ENCODE assay signal across 10 mouse cellular contexts in genomic region chr7:141428701-141429100, GRCm38 (mm10). TPM values are rescaled to one million over a fixed set of nuclear protein-coding genes. Genes with fewer than 3 reads are reported as not detected.
DNase-seq lines count a peak whose midpoint lies in the region; ATAC-seq and TF ChIP-seq lines count a peak whose summit lies in the region.
"Had no signal": no experiment of that assay in that cellular context is flagged by ENCODE, and none has a peak within 500 bp of the region (broad histone marks: within the 10 kb centered on the region; RNA-seq: fewer than 3 reads in every experiment).

No protein-coding gene starts in this region.

- 46% methylated on average over 5 of the region's 5 CpGs for WGBS in heart, embryonic 16.5 days
- 50% methylated on average over 5 of the region's 5 CpGs for WGBS in embryonic facial prominence, embryonic 15.5 days
- WGBS in hindbrain, embryonic 13.5 days: 56% methylated on average over 5 of the region's 5 CpGs
- 49% methylated on average over 5 of the region's 5 CpGs for WGBS in midbrain, postnatal 0 days

- no peaks in the 10 kb centered on the region for H3K9me3 ChIP-seq in heart, embryonic 16.5 days (replicated peaks; ENCODE audit: control insufficient read depth, low read length)
- H3K9me3 ChIP-seq in embryonic facial prominence, embryonic 15.5 days (replicated peaks): no peaks in the 10 kb centered on the region
- H3K9me3 ChIP-seq in hindbrain, embryonic 13.5 days: no peaks in the 10 kb centered on the region
- no peaks in the 10 kb centered on the region for H3K9me3 ChIP-seq in midbrain, postnatal 0 days (ENCODE audit: low read length)
- H3K9me3 ChIP-seq: G1E had no signal

- no peaks in the 10 kb centered on the region for H3K27me3 ChIP-seq in heart, embryonic 16.5 days (ENCODE audit: control insufficient read depth, insufficient read depth, low read length)
- H3K27me3 ChIP-seq in embryonic facial prominence, embryonic 15.5 days: no peaks in the 10 kb centered on the region
- H3K27me3 ChIP-seq in hindbrain, embryonic 13.5 days: no peaks in the 10 kb centered on the region
- no peaks in the 10 kb centered on the region for H3K27me3 ChIP-seq in midbrain, postnatal 0 days (ENCODE audit: insufficient read depth, low read length)

- no peak overlapping the region for H3K4me3 ChIP-seq in heart, embryonic 16.5 days (ENCODE audit: low read length)
- H3K4me3 ChIP-seq in embryonic facial prominence, embryonic 15.5 days (replicated peaks): peak overlapping the region; percentile 19; the same call in 1 of the 2 replicates
- H3K4me3 ChIP-seq in hindbrain, embryonic 13.5 days: peak overlapping the region; percentile 51
- H3K4me3 ChIP-seq in midbrain, postnatal 0 days (ENCODE audit: low read depth, low read length): peak overlapping the region; percentile 57

- no peak overlapping the region for H3K9ac ChIP-seq in heart, embryonic 16.5 days (ENCODE audit: low read length)
- H3K9ac ChIP-seq in embryonic facial prominence, embryonic 15.5 days: no peak overlapping the region
- H3K9ac ChIP-seq in hindbrain, embryonic 13.5 days: peak overlapping the region; percentile 87
- peak overlapping the region; percentile 82 for H3K9ac ChIP-seq in midbrain, postnatal 0 days (replicated peaks; ENCODE audit: low read length, poor library complexity, severe bottlenecking)
- H3K9ac ChIP-seq: lung, embryonic 14.5 days had no signal

- H3K36me3 ChIP-seq in heart, embryonic 16.5 days (ENCODE audit: control insufficient read depth, insufficient read depth): peaks cover 11% of the 10 kb centered on the region
- H3K36me3 ChIP-seq in embryonic facial prominence, embryonic 15.5 days: peaks cover 34% of the 10 kb centered on the region
- peaks cover 53% of the 10 kb centered on the region for H3K36me3 ChIP-seq in hindbrain, embryonic 13.5 days
- H3K36me3 ChIP-seq in midbrain, postnatal 0 days (ENCODE audit: insufficient read depth, low read length): peaks cover 42% of the 10 kb centered on the region

- no peak for DNase-seq in heart, postnatal 4 days
- DNase-seq in midbrain, postnatal 0 days (ENCODE audit: low spot score): peak; percentile 15
- no peak for DNase-seq in spleen, postnatal 10 days (ENCODE audit: low spot score in 2 of 2)
- DNase-seq in left cerebral cortex, postnatal 10 days (ENCODE audit: extremely low spot score in 1 of 2, low spot score in 2 of 2): no peak

- H3K27ac ChIP-seq in heart, embryonic 16.5 days (ENCODE audit: low read length): no peak overlapping the region
- no peak overlapping the region for H3K27ac ChIP-seq in embryonic facial prominence, embryonic 15.5 days (replicated peaks)
- peak overlapping the region; percentile 85 for H3K27ac ChIP-seq in hindbrain, embryonic 13.5 days
- peak overlapping the region; percentile 81 for H3K27ac ChIP-seq in midbrain, postnatal 0 days (ENCODE audit: low read depth, low read length)

- intact Hi-C loops in left cerebral cortex, postnatal 10 days (cut with DNase I): no loop called here

- H3K4me1 ChIP-seq in heart, embryonic 16.5 days (ENCODE audit: control insufficient read depth, insufficient read depth, low read length): peaks cover 14% of the 10 kb centered on the region; the same call in 1 of the 2 replicates
- peaks cover 20% of the 10 kb centered on the region for H3K4me1 ChIP-seq in embryonic facial prominence, embryonic 15.5 days
- peaks cover 43% of the 10 kb centered on the region for H3K4me1 ChIP-seq in hindbrain, embryonic 13.5 days (replicated peaks)
- H3K4me1 ChIP-seq in midbrain, postnatal 0 days (ENCODE audit: insufficient read depth, low read length): peaks cover 14% of the 10 kb centered on the region

- no peak for ATAC-seq in heart, embryonic 16.5 days (replicated peaks; ENCODE audit: extremely low read depth, insufficient read depth, low FRiP score)
- no peak for ATAC-seq in embryonic facial prominence, embryonic 15.5 days (ENCODE audit: insufficient number of reproducible peaks, low FRiP score, low TSS enrichment, low read depth)
- no peak for ATAC-seq in hindbrain, embryonic 13.5 days (ENCODE audit: low FRiP score)
- no peak for ATAC-seq in midbrain, postnatal 0 days (ENCODE audit: low FRiP score)

- H3K4me2 ChIP-seq in heart, embryonic 16.5 days (ENCODE audit: low read depth, low read length): peak overlapping the region; percentile 34; the same call in 1 of the 2 replicates
- peak overlapping the region; percentile 40; the same call in 1 of the 2 replicates for H3K4me2 ChIP-seq in embryonic facial prominence, embryonic 15.5 days (replicated peaks)
- peak overlapping the region; percentile 75 for H3K4me2 ChIP-seq in hindbrain, embryonic 13.5 days
- H3K4me2 ChIP-seq in midbrain, postnatal 0 days (ENCODE audit: low read depth, low read length, poor library complexity, severe bottlenecking): peak overlapping the region; percentile 85

- no peak for TF ChIP-seq CTCF in midbrain, postnatal 0 days (IDR thresholded peaks at IDR 0.05)

RNA-seq across cellular contexts. Expression of gene Cend1, which starts 0.6 kb away (rescaled TPM):
- polyA plus RNA-seq in heart, embryonic 16.5 days (2015; fragmentation: Nextera tagmentation; extraction: Ambion mirVana): 5.2 and 5.9 TPM in 2 replicates
- 1 to 10 TPM; 1.5 to 1.6 TPM for total RNA-seq in heart, postnatal 4 days (2021)
- polyA plus RNA-seq in embryonic facial prominence, embryonic 15.5 days (2015; fragmentation: Nextera tagmentation; extraction: Ambion mirVana): 3.1 and 5.3 TPM in 2 replicates
- 68.3 and 73.4 TPM in 2 replicates for polyA plus RNA-seq in hindbrain, embryonic 13.5 days (2015; fragmentation: Nextera tagmentation; extraction: Ambion mirVana)
- total RNA-seq in midbrain, postnatal 0 days (2014; rRNA removed): 167 and 195 TPM in 2 replicates
- polyA plus RNA-seq in midbrain, postnatal 0 days (2015; fragmentation: Nextera tagmentation; extraction: Ambion mirVana): 194 and 233 TPM in 2 replicates
- 100 to 1,000 TPM; 267 to 296 TPM for total RNA-seq in left cerebral cortex, postnatal 10 days (2021)
- total RNA-seq: G1E; granulocyte monocyte progenitor cell, adult 5-6 weeks had no signal
- polyA plus RNA-seq: G1E; lung, embryonic 14.5 days had no signal

RNA-seq across cellular contexts. Expression of gene Slc25a22, which starts 9.0 kb away (rescaled TPM):
- 17.8 and 19.7 TPM in 2 replicates for polyA plus RNA-seq in heart, embryonic 16.5 days (2015; fragmentation: Nextera tagmentation; extraction: Ambion mirVana)
- 10 to 100 TPM; 30.5 to 32.3 TPM for total RNA-seq in heart, postnatal 4 days (2021)
- polyA plus RNA-seq in embryonic facial prominence, embryonic 15.5 days (2015; fragmentation: Nextera tagmentation; extraction: Ambion mirVana): 29.3 and 30.9 TPM in 2 replicates
- 71.3 and 76.3 TPM in 2 replicates for polyA plus RNA-seq in hindbrain, embryonic 13.5 days (2015; fragmentation: Nextera tagmentation; extraction: Ambion mirVana)
- total RNA-seq in midbrain, postnatal 0 days (2014; rRNA removed): 148 and 152 TPM in 2 replicates
- polyA plus RNA-seq in midbrain, postnatal 0 days (2015; fragmentation: Nextera tagmentation; extraction: Ambion mirVana): 118 and 121 TPM in 2 replicates
- 100 to 1,000 TPM; 286 to 306 TPM for total RNA-seq in left cerebral cortex, postnatal 10 days (2021)

RNA-seq across cellular contexts. Expression of gene Gatd1, which starts 14.8 kb away (rescaled TPM):
- polyA plus RNA-seq in heart, embryonic 16.5 days (2015; fragmentation: Nextera tagmentation; extraction: Ambion mirVana): 26.6 and 28.0 TPM in 2 replicates
- total RNA-seq in heart, postnatal 4 days (2021): 10 to 100 TPM; 12.5 to 12.9 TPM
- polyA plus RNA-seq in embryonic facial prominence, embryonic 15.5 days (2015; fragmentation: Nextera tagmentation; extraction: Ambion mirVana): 63.8 and 67.6 TPM in 2 replicates
- polyA plus RNA-seq in hindbrain, embryonic 13.5 days (2015; fragmentation: Nextera tagmentation; extraction: Ambion mirVana): 57.4 and 58.5 TPM in 2 replicates
- 72.0 and 72.9 TPM in 2 replicates for total RNA-seq in midbrain, postnatal 0 days (2014; rRNA removed)
- polyA plus RNA-seq in midbrain, postnatal 0 days (2015; fragmentation: Nextera tagmentation; extraction: Ambion mirVana): 47.7 and 48.9 TPM in 2 replicates
- total RNA-seq in left cerebral cortex, postnatal 10 days (2021): 10 to 100 TPM; 38.2 to 39.5 TPM

RNA-seq across cellular contexts. Expression of gene Pidd1, which starts 15.1 kb away (rescaled TPM):
- 9.0 and 9.7 TPM in 2 replicates for polyA plus RNA-seq in heart, embryonic 16.5 days (2015; fragmentation: Nextera tagmentation; extraction: Ambion mirVana)
- 1 to 10 TPM; 5.9 to 6.4 TPM for total RNA-seq in heart, postnatal 4 days (2021)
- 13.5 and 14.7 TPM in 2 replicates for polyA plus RNA-seq in embryonic facial prominence, embryonic 15.5 days (2015; fragmentation: Nextera tagmentation; extraction: Ambion mirVana)
- polyA plus RNA-seq in hindbrain, embryonic 13.5 days (2015; fragmentation: Nextera tagmentation; extraction: Ambion mirVana): 4.9 and 5.7 TPM in 2 replicates
- total RNA-seq in midbrain, postnatal 0 days (2014; rRNA removed): 1.4 and 1.6 TPM in 2 replicates
- 1.1 and 1.3 TPM in 2 replicates for polyA plus RNA-seq in midbrain, postnatal 0 days (2015; fragmentation: Nextera tagmentation; extraction: Ambion mirVana)
- 1 to 10 TPM; 1.8 to 2.0 TPM for total RNA-seq in left cerebral cortex, postnatal 10 days (2021)

RNA-seq across cellular contexts. Expression of gene Rplp2, which starts 18.5 kb away (rescaled TPM):
- 704 and 720 TPM in 2 replicates for polyA plus RNA-seq in heart, embryonic 16.5 days (2015; fragmentation: Nextera tagmentation; extraction: Ambion mirVana)
- total RNA-seq in heart, postnatal 4 days (2021): 1,000 to 10,000 TPM; 1,146 to 1,184 TPM
- polyA plus RNA-seq in embryonic facial prominence, embryonic 15.5 days (2015; fragmentation: Nextera tagmentation; extraction: Ambion mirVana): 1,341 and 1,344 TPM in 2 replicates
- 771 and 809 TPM in 2 replicates for polyA plus RNA-seq in hindbrain, embryonic 13.5 days (2015; fragmentation: Nextera tagmentation; extraction: Ambion mirVana)
- 180 and 197 TPM in 2 replicates for total RNA-seq in midbrain, postnatal 0 days (2014; rRNA removed)
- 761 and 852 TPM in 2 replicates for polyA plus RNA-seq in midbrain, postnatal 0 days (2015; fragmentation: Nextera tagmentation; extraction: Ambion mirVana)
- total RNA-seq in left cerebral cortex, postnatal 10 days (2021): 100 to 1,000 TPM; 687 to 705 TPM

Comparison
In these comparisons a context has a peak if more than half of its experiments do, and no peak if none do; other contexts are left out.
1. H3K27ac ChIP-seq: peak in hindbrain, embryonic 13.5 days (single experiment) and midbrain, postnatal 0 days (single experiment); none in heart, embryonic 16.5 days (single experiment) and embryonic facial prominence, embryonic 15.5 days (single experiment).
2. H3K4me2 ChIP-seq: peak in every context shown above with its lines; median percentile 85 in midbrain, postnatal 0 days; 75 in hindbrain, embryonic 13.5 days; 40 in embryonic facial prominence, embryonic 15.5 days; 34 in heart, embryonic 16.5 days.
3. H3K9ac ChIP-seq: peak in hindbrain, embryonic 13.5 days (single experiment) and midbrain, postnatal 0 days (single experiment); none in heart, embryonic 16.5 days (single experiment) and embryonic facial prominence, embryonic 15.5 days (single experiment).
4. RNA of gene Cend1, which starts 0.6 kb away (polyA plus RNA-seq): 194 to 233 TPM in midbrain, postnatal 0 days and 68.3 to 73.4 TPM in hindbrain, embryonic 13.5 days; 3.1 to 5.3 TPM in embryonic facial prominence, embryonic 15.5 days and 5.2 to 5.9 TPM in heart, embryonic 16.5 days; every median in the first group is over 10 times any median in the second.